Mouse (Mus musculus) stomach, embryonic 14.5 days (tissue): ENCODE results near the gene Gm11565. TPM values are rescaled to one million over a fixed set of nuclear protein-coding genes. Genes with fewer than 3 reads are reported as not detected.
"Not testable (repeated sequence)": the region's sequence is repeated elsewhere in the genome, so short reads cannot be mapped to it uniquely, and the experiment has no call there.

Experiments
- ATAC-seq: fragments of 200-750 bp; cut with Nextera tagmentation; 2 replicates; pipeline ENCODE4 v1.8.0; 2017; ENCODE audit warnings: low read depth, moderate TSS enrichment; ENCODE audit not compliant: insufficient number of reproducible peaks, insufficient read depth, low FRiP score
- H3K27ac ChIP-seq: fragments of 300-500 bp; sonication (generic); 2 replicates; pipeline ENCODE4 v1.5.1; 2014; ENCODE audit warnings: mild to moderate bottlenecking, low read length, moderate library complexity, mixed read lengths
- H3K27me3 ChIP-seq: fragments of 300-500 bp; sonication (generic); 2 replicates; pipeline ENCODE4 v1.6.1; 2014; ENCODE audit warnings: low read length, control low read depth, mixed read lengths; ENCODE audit not compliant: control insufficient read depth, insufficient read depth
- H3K36me3 ChIP-seq: fragments of 300-500 bp; sonication (generic); 2 replicates; pipeline ENCODE4 v1.6.1; 2014; ENCODE audit warnings: mild to moderate bottlenecking, control low read depth, low read length, moderate library complexity, mixed read lengths; ENCODE audit not compliant: control insufficient read depth, insufficient read depth
- H3K4me1 ChIP-seq: fragments of 300-500 bp; sonication (generic); 2 replicates; pipeline ENCODE4 v1.6.1; 2014; ENCODE audit warnings: low read length, control low read depth, mixed read lengths; ENCODE audit not compliant: control insufficient read depth, insufficient read depth
- H3K4me2 ChIP-seq: fragments of 300-500 bp; sonication (generic); replicated peaks from 2 replicates; pipeline ENCODE4 v1.6.1; 2014; ENCODE audit warnings: low read depth, low read length, control low read depth
- H3K4me3 ChIP-seq: fragments of 300-500 bp; sonication (generic); 2 replicates; pipeline ENCODE4 v1.5.1; 2014; ENCODE audit warnings: low read depth, low read length, control low read depth
- H3K9ac ChIP-seq: fragments of 300-500 bp; sonication (generic); replicated peaks from 2 replicates; pipeline ENCODE4 v1.6.1; 2014; ENCODE audit warnings: low read depth, mild to moderate bottlenecking, control low read depth, low read length, moderate library complexity, mixed read lengths
- H3K9me3 ChIP-seq: fragments of 300-500 bp; sonication (generic); 2 replicates; pipeline ENCODE4 v1.6.1; 2016; ENCODE audit warnings: low read depth, low read length, control low read depth; ENCODE audit not compliant: control insufficient read depth
- WGBS: fragments of 180-500 bp; shearing (Covaris S2); extraction: QIAGEN DNeasy Blood & Tissue Kit; methylation state at CpG from one replicate; pipeline ENCODE4 v1.1.7; 2014; 5-methylcytosine and 5-hydroxymethylcytosine counted together
- polyA plus RNA-seq: library from polyadenylated mRNA; unstranded; fragments of >200 nt; fragmentation: Nextera tagmentation; extraction: Ambion mirVana; gene quantifications from 2 replicates; pipeline ENCODE4 v1.2.1, GENCODE M21; 2014

Gene Gm11565
- polyA plus RNA-seq, result not detected in 2 replicates

- no peak for ATAC-seq
- no peak within 1 kb of the TSS for H3K9ac ChIP-seq
- no peaks in the 10 kb centered on the region for H3K36me3 ChIP-seq
- no peaks in the 10 kb centered on the region for H3K9me3 ChIP-seq
- H3K27ac ChIP-seq, result no peak within 1 kb of the TSS
- no peaks in the 10 kb centered on the region for H3K4me1 ChIP-seq
- 89% methylated on average over 3 of the region's 3 CpGs for WGBS
- H3K27me3 ChIP-seq, result no peaks in the 10 kb centered on the region
- no peak within 1 kb of the TSS for H3K4me2 ChIP-seq
- H3K4me3 ChIP-seq, result no peak within 1 kb of the TSS
Measured at GRCm38 (mm10) chr11:99914451-99914850, at the start of gene Gm11565. TSS of gene Gm11565 (plus strand) at chr11:99914751.

- H3K27ac ChIP-seq, H3K4me3 ChIP-seq, H3K9me3 ChIP-seq, H3K4me1 ChIP-seq, H3K9ac ChIP-seq, H3K27me3 ChIP-seq, ATAC-seq, H3K36me3 ChIP-seq, H3K4me2 ChIP-seq: not testable (repeated sequence)
- WGBS, result 72% methylated on average over 1 of the region's 1 CpGs
Measured at GRCm38 (mm10) chr11:99873089-99873488, 41.5 kb upstream of the Gm11565 start, which contains the start of gene Krtap9-1. TSS of gene Krtap9-1 (plus strand) at chr11:99873389.

GRCm38 (mm10) chr11:99878887-99879286 lies 35.7 kb upstream of the Gm11565 start, which contains the start of gene Gm11567:
TSS of gene Gm11567 (plus strand) at chr11:99879187.
- H3K27ac ChIP-seq, ATAC-seq, H3K9ac ChIP-seq, H3K27me3 ChIP-seq, H3K4me3 ChIP-seq, H3K36me3 ChIP-seq, H3K9me3 ChIP-seq, H3K4me1 ChIP-seq, H3K4me2 ChIP-seq: not testable (repeated sequence)
- WGBS, result 61% methylated on average over 1 of the region's 1 CpGs

- H3K36me3 ChIP-seq, result no peaks in the 10 kb centered on the region
- H3K27me3 ChIP-seq, result no peaks in the 10 kb centered on the region
- H3K27ac ChIP-seq, result no peak within 1 kb of the TSS
- H3K9ac ChIP-seq, result no peak within 1 kb of the TSS
- no peaks in the 10 kb centered on the region for H3K4me1 ChIP-seq
- WGBS, result 83% methylated on average over 2 of the region's 2 CpGs
- H3K4me3 ChIP-seq, result no peak within 1 kb of the TSS
- no peaks in the 10 kb centered on the region for H3K9me3 ChIP-seq
- ATAC-seq, result no peak
- H3K4me2 ChIP-seq, result no peak within 1 kb of the TSS
Measured at GRCm38 (mm10) chr11:99907620-99908019, 6.9 kb upstream of the Gm11565 start, which contains the start of gene Krtap31-1. TSS of gene Krtap31-1 (plus strand) at chr11:99907920.

GRCm38 (mm10) chr11:99935991-99936390 lies 21.4 kb downstream of the Gm11565 start, which contains the start of gene Krtap31-2:
TSS of gene Krtap31-2 (plus strand) at chr11:99936291.
- no peak for ATAC-seq
- no peaks in the 10 kb centered on the region for H3K4me1 ChIP-seq
- WGBS, result 93% methylated on average over 1 of the region's 1 CpGs

GRCm38 (mm10) chr11:99937751-99938264 lies 23.3 kb downstream of the Gm11565 start:
- no peak overlapping the region for H3K4me3 ChIP-seq
- no peak overlapping the region for H3K4me2 ChIP-seq
- H3K9ac ChIP-seq, result no peak overlapping the region
- H3K9me3 ChIP-seq, result no peaks in the 10 kb centered on the region
- ATAC-seq, result no peak
- H3K36me3 ChIP-seq, result no peaks in the 10 kb centered on the region
- WGBS, result 81% methylated on average over 9 of the region's 9 CpGs
- H3K27ac ChIP-seq, result no peak overlapping the region
- H3K4me1 ChIP-seq, result no peaks in the 10 kb centered on the region
- H3K27me3 ChIP-seq, result no peaks in the 10 kb centered on the region

More at GRCm38 (mm10) chr11:99935991-99936390, 21.4 kb downstream of the Gm11565 start, which contains the start of gene Krtap31-2:
- Histone ChIP-seq H3K9me3 (no peaks in the 10 kb centered on the region), H3K4me2 (no peak within 1 kb of the TSS), H3K4me3 (no peak within 1 kb of the TSS), H3K36me3 (no peaks in the 10 kb centered on the region), H3K9ac (no peak within 1 kb of the TSS), H3K27ac (no peak within 1 kb of the TSS), H3K27me3 (no peaks in the 10 kb centered on the region)

GRCm38 (mm10) chr11:99948175-99948574 lies 33.6 kb downstream of the Gm11565 start, which contains the start of gene Krtap9-5:
TSS of gene Krtap9-5 (plus strand) at chr11:99948475.
- H3K27me3 ChIP-seq, result no peaks in the 10 kb centered on the region
- no peaks in the 10 kb centered on the region for H3K9me3 ChIP-seq
- no peaks in the 10 kb centered on the region for H3K4me1 ChIP-seq
- H3K36me3 ChIP-seq, result no peaks in the 10 kb centered on the region
- 91% methylated on average over 2 of the region's 2 CpGs for WGBS
- no peak for ATAC-seq
- no peak within 1 kb of the TSS for H3K4me2 ChIP-seq
- H3K27ac ChIP-seq, result no peak within 1 kb of the TSS
- H3K9ac ChIP-seq, result no peak within 1 kb of the TSS
- H3K4me3 ChIP-seq, result no peak within 1 kb of the TSS

- no peak overlapping the region for H3K27ac ChIP-seq
- no peak overlapping the region for H3K9ac ChIP-seq
- 62% methylated on average over 6 of the region's 6 CpGs for WGBS
- H3K27me3 ChIP-seq, result no peaks in the 10 kb centered on the region
- no peak overlapping the region for H3K4me3 ChIP-seq
- H3K36me3 ChIP-seq, result no peaks in the 10 kb centered on the region
- no peaks in the 10 kb centered on the region for H3K4me1 ChIP-seq
- H3K9me3 ChIP-seq, result no peaks in the 10 kb centered on the region
- H3K4me2 ChIP-seq, result no peak overlapping the region
- ATAC-seq, result no peak
Measured at GRCm38 (mm10) chr11:99964213-99964612, 49.7 kb downstream of the Gm11565 start.
